Mouse (Mus musculus) thymus, adult 2 months (tissue): ENCODE data around the gene Gm49373. TPM values are rescaled to one million over a fixed set of nuclear protein-coding genes. Genes with fewer than 3 reads are reported as not detected.

Experiments used
- DNase-seq: peaks from one replicate; pipeline ENCODE4 v3.0.0; 2021
- H3K27ac ChIP-seq: fragments of 200-500 bp; 2 replicates; pipeline ENCODE4 v1.5.1; 2012; ENCODE audit warnings: low read length, control low read depth; ENCODE audit not compliant: control insufficient read depth, insufficient read depth
- H3K27me3 ChIP-seq: fragments of 200-500 bp; 2 replicates; pipeline ENCODE4 v1.6.1; 2012; ENCODE audit warnings: mild to moderate bottlenecking, low read length, moderate library complexity, mixed read lengths; ENCODE audit not compliant: control insufficient read depth, insufficient read depth
- H3K36me3 ChIP-seq: fragments of 200-500 bp; 2 replicates; pipeline ENCODE4 v1.6.1; 2012; ENCODE audit warnings: mild to moderate bottlenecking, low read length, moderate library complexity; ENCODE audit not compliant: control insufficient read depth, insufficient read depth
- H3K4me1 ChIP-seq: fragments of 200-500 bp; replicated peaks from 2 replicates; pipeline ENCODE4 v1.6.1; 2012; ENCODE audit warnings: low read length; ENCODE audit not compliant: control insufficient read depth, insufficient read depth
- H3K4me3 ChIP-seq: fragments of 200-500 bp; 2 replicates; pipeline ENCODE4 v1.5.1; 2012; ENCODE audit warnings: mild to moderate bottlenecking, low read length, control low read depth, moderate library complexity; ENCODE audit not compliant: control insufficient read depth, insufficient read depth
- CTCF ChIP-seq: fragments of 200-500 bp; IDR thresholded peaks from 2 replicates; pipeline ENCODE4 v1.5.1; 2012; ENCODE audit warnings: mild to moderate bottlenecking, control low read depth, low read length, moderate library complexity, borderline replicate concordance; ENCODE audit not compliant: control insufficient read depth, poor library complexity, insufficient read depth; ENCODE audit errors: extremely low read depth
- POLR2A ChIP-seq: fragments of 200-500 bp; IDR thresholded peaks from 2 replicates; pipeline ENCODE4 v1.6.1; 2012; ENCODE audit warnings: mild to moderate bottlenecking, low read length, control low read depth, moderate library complexity; ENCODE audit not compliant: control insufficient read depth, poor library complexity, insufficient read depth; ENCODE audit errors: extremely low read depth
- WGBS: fragments of 180-500 bp; shearing (Covaris S2); methylation state at CpG from one replicate; pipeline ENCODE4 v1.1.7; 2018; 5-methylcytosine and 5-hydroxymethylcytosine counted together
- polyA plus RNA-seq: library from polyadenylated mRNA; depleted of rRNA; stranded (reverse); fragments of >200 nt; gene quantifications from 2 replicates; pipeline ENCODE4 v1.2.3, GENCODE M21; 2012

Gm49373 gene
- polyA plus RNA-seq, 1 experiment: 0.47 TPM

- H3K4me3 ChIP-seq: peak within 1 kb of the TSS; percentile 17
- H3K36me3 ChIP-seq: no peaks in the 10 kb centered on the region
- WGBS: 4% methylated on average over 37 of the region's 37 CpGs
- peaks cover 17% of the 10 kb centered on the region for H3K27me3 ChIP-seq
- TF ChIP-seq CTCF (peak; percentile 91), POLR2A (no peak)
- DNase-seq: peak; percentile 79
- peaks cover 39% of the 10 kb centered on the region for H3K4me1 ChIP-seq
- no peak within 1 kb of the TSS for H3K27ac ChIP-seq
Measured at GRCm38 (mm10) chr9:21029291-21030054, 43.4 kb downstream of the Gm49373 start, which contains the start of gene Icam4. Icam4 (plus strand) TSS chr9:21029373.

- no peak overlapping the region for H3K4me3 ChIP-seq
- no peak overlapping the region for H3K27ac ChIP-seq
- no peak for DNase-seq
- WGBS: 90% methylated on average over 6 of the region's 6 CpGs
- H3K36me3 ChIP-seq: no peaks in the 10 kb centered on the region
- peaks cover 39% of the 10 kb centered on the region for H3K4me1 ChIP-seq
- TF ChIP-seq CTCF: no peak
- no peak for TF ChIP-seq POLR2A
- H3K27me3 ChIP-seq: peaks cover 13% of the 10 kb centered on the region; the same call in 1 of the 2 replicates
Measured at GRCm38 (mm10) chr9:21028560-21029110, 44.3 kb downstream of the Gm49373 start.

GRCm38 (mm10) chr9:21027774-21028290 lies 45.1 kb downstream of the Gm49373 start:
- Histone ChIP-seq H3K4me1 (peaks cover 32% of the 10 kb centered on the region), H3K27ac (no peak overlapping the region), H3K36me3 (no peaks in the 10 kb centered on the region), H3K27me3 (peaks cover 7% of the 10 kb centered on the region; the same call in 1 of the 2 replicates), H3K4me3 (no peak overlapping the region)
- 92% methylated on average over 8 of the region's 8 CpGs for WGBS
- DNase-seq: no peak
- TF ChIP-seq POLR2A: no peak
- no peak for TF ChIP-seq CTCF

- WGBS: 95% methylated on average over 12 of the region's 12 CpGs
- no peak for DNase-seq
- TF ChIP-seq POLR2A (no peak), CTCF (no peak)
- no peak overlapping the region for H3K4me3 ChIP-seq
- H3K27me3 ChIP-seq: no peaks in the 10 kb centered on the region; the same call in 1 of the 2 replicates
- peaks cover 22% of the 10 kb centered on the region for H3K4me1 ChIP-seq
- H3K36me3 ChIP-seq: no peaks in the 10 kb centered on the region
- no peak overlapping the region for H3K27ac ChIP-seq
Measured at GRCm38 (mm10) chr9:21026849-21027248, 46.0 kb downstream of the Gm49373 start.

- Histone ChIP-seq H3K36me3 (peaks cover 2% of the 10 kb centered on the region; the same call in 1 of the 2 replicates), H3K27ac (no peak overlapping the region), H3K4me3 (no peak overlapping the region), H3K27me3 (no peaks in the 10 kb centered on the region), H3K4me1 (peaks cover 12% of the 10 kb centered on the region)
- WGBS: 96% methylated on average over 19 of the region's 19 CpGs
- DNase-seq: no peak
- TF ChIP-seq CTCF (no peak), POLR2A (no peak)
Measured at GRCm38 (mm10) chr9:21025258-21025810, 47.6 kb downstream of the Gm49373 start.

DNA sequence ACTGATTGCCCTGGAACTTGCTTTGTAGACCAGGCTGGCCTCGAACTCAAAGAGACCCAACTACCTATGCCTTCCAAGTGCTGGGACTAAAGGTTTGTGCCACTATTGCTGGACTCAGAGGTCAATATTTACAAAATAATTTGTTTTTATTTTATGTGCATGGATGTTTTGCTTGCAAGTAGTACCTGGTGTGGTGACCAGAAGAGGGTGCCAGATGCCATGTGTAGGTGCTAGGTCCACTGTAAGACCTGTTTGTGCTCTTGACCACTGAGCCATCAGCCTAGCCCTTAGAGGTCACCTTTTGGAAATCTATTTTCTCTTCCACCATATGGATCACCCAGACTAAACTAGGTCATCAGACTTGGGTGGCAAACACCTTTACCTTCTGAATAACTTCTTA lies 50.2 kb downstream of the Gm49373 start:
- WGBS: 92% methylated on average over 1 of the region's 1 CpGs
- no peak for TF ChIP-seq POLR2A
- no peak for TF ChIP-seq CTCF
- H3K27ac ChIP-seq: no peak overlapping the region
- H3K27me3 ChIP-seq: no peaks in the 10 kb centered on the region
- H3K4me3 ChIP-seq: no peak overlapping the region
- peaks cover under 1% of the 10 kb centered on the region for H3K4me1 ChIP-seq
- DNase-seq: no peak
- H3K36me3 ChIP-seq: peaks cover 3% of the 10 kb centered on the region; the same call in 1 of the 2 replicates

- TF ChIP-seq POLR2A (no peak), CTCF (no peak)
- Histone ChIP-seq H3K27ac (no peak overlapping the region), H3K27me3 (no peaks in the 10 kb centered on the region), H3K4me1 (peaks cover 5% of the 10 kb centered on the region), H3K36me3 (peaks cover 3% of the 10 kb centered on the region; the same call in 1 of the 2 replicates), H3K4me3 (no peak overlapping the region)
- WGBS: 92% methylated on average over 6 of the region's 6 CpGs
- no peak for DNase-seq
Measured at GRCm38 (mm10) chr9:21022288-21022687, 50.6 kb downstream of the Gm49373 start.
